Mouse (Mus musculus): ENCODE measurements around the gene Hras.

Gene Hras

DNA sequence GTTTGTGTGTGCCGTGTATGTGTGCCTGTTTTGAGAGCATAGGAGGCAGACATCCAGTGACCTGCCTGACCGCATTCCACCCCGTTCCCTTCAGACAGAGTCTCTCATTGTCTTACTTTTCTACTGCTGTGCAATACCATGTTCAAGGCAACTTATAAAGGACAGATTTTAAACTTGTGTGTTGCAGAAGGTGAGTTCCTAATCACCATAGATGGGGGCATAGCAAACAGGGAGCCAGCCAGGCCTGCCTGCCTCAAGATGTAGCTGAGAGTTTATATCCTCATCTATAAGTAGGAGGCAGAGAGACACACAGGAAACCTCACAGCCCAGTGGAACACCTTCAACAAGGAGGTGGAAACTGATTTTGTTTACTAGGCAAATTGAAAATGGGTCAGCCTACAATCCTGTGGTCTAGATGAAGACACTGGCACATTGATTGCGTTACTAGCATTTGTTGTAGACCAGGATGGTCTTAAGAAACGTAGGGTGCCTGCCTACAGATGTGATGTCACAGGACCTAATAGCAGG is 20.4 kb downstream of the Hras start:
- DNase-seq: no peak

DNA sequence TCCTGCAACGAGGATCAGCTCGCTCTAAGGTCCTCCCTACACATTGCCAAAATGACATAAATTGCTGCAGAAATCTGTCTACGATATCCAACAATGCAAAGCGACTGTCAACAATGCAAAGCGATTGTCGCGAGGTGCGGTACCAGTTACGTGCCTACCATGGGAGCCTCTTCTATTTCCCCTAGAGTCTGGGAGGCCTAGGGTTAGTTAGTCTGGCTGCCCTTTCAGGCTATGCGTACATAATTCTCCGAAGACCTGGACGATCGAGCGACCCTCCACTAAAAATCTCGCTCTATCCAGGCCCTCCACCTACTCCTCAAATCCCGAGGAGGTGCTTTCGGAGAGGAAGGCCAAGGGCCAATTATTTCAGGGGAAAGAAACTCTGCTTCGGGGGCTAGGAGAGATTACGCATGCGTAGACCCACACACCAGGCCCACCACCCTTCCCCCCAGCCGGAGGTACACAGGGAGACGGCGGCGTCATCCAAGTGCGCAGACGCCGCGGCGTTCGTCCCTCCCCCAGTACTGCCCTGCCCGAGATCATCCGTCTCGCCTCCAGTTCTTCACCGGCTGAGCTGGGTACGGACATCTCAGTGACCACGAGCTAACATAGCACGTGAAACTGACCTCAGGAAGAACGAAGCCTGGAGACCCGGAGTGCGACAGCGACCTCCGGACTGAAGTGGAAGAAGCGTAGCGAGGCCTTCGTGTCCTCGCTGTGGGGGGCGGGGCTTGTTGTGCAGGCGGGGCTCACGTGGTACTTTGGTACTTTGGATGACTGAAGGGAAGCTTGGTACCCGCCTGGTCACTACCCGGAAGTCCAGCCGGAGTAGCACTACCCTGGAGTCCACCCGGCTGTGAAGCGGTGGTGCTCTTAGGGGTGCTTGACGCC is 21.4 kb downstream of the Hras start, which contains the start of gene Rnh1:
Gene Rnh1, minus strand, starts transcription at position 742 of the 891 bp plus-strand sequence.
- peak; percentile 95 for DNase-seq

- no peak for DNase-seq
Observed at GRCm38 (mm10) chr7:141169866-141170265, 23.9 kb downstream of the Hras start.

GRCm38 (mm10) chr7:141169300-141169699 is 24.5 kb downstream of the Hras start:
- DNase-seq: no peak

- peak; percentile 83 for DNase-seq
Observed at GRCm38 (mm10) chr7:141168518-141168953, 25.3 kb downstream of the Hras start.

- DNase-seq: peak; percentile 47
Observed at GRCm38 (mm10) chr7:141167901-141168517, 25.8 kb downstream of the Hras start.

DNA sequence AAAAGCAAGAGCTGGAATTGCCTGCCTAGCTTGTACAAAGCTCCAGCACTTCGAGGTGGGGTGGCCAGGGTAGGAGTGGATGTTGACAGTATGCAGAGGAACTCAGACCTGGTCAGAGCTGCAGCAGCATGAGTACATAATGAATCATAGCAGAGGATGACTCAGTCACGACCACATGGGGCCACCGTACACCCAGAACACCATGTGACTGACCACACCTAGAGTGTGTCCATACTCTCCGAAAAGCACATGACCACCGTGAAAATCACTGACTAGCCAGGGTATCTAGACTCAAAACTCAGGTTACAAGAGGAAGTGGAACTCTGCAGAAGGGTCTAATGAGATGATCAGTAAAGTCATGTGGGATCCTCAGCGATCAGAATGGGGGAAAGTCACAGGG is 29.0 kb downstream of the Hras start:
- DNase-seq: no peak

GRCm38 (mm10) chr7:141164397-141164796 is 29.4 kb downstream of the Hras start:
- DNase-seq: no peak

- DNase-seq: no peak
Observed at GRCm38 (mm10) chr7:141155362-141155761, 38.4 kb downstream of the Hras start.

GRCm38 (mm10) chr7:141148639-141149038 is 45.2 kb downstream of the Hras start:
- DNase-seq: no peak

DNA sequence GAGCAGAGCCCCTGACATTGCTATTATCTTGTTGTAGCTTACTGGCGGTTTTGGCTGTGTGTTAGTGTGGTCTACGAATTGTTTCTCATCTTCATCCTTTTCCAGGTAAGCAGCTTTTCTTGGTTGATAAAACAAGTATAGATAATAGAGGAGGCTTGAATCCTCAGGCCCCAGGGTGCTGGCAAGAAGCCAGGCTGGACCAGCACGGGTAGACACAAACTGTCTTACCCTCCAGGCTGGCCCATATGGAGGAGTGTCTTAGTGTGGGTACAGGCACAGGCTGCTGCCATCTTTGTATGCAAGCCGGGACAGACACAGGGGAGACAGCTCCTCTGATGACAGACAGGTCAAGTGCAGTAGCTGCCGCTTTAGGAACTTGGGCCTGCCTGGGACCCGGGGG is 46.8 kb downstream of the Hras start:
- DNase-seq: no peak

DNA sequence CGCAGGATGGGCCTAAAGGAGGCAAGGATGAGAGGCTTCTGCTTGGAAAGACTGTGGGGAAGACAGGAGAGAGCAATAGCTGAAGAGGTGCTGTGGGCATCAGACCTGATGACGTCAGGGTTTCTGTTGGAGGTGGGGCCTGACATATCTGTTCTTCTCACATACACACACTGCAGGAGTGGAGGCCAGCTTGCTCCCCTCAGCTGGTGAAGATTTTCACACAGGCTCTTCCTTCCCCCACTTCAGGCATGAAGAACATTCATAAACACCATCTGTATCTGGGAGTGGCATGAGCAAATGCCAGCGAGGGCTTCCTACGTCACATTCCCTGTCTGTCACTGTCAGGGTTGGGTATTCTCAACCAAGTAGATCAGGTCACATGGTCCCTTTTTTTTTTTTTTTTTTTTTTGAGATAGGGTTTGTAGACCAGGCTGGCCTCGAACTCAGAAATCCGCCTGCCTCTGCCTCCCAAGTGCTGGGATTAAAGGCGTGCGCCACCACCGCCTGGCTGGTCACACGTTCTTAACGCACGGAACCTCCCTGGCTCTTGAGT is 47.7 kb downstream of the Hras start:
- no peak for DNase-seq

DNA sequence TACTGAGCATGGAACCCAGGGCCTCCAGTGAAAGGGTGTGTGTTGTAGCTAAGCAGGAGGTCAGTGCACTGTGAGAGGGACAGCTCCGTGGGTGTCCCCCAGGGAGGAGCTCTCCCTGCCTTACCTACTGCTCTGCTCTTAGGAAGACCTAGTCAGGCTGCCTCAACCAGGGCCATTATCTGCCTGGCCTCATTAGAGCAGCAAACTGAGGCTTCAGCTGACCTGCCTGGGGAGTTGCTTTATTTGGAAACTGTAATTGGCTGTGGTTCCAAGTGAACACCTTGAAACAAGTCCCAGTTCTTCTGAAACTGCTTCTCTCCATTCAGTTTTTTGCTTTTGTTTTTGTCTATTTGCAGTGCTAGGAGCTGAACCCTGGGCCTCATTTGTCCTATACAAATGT is 48.4 kb downstream of the Hras start:
- no peak for DNase-seq

- DNase-seq: no peak
Observed at GRCm38 (mm10) chr7:141144650-141145049, 49.2 kb downstream of the Hras start.

DNA sequence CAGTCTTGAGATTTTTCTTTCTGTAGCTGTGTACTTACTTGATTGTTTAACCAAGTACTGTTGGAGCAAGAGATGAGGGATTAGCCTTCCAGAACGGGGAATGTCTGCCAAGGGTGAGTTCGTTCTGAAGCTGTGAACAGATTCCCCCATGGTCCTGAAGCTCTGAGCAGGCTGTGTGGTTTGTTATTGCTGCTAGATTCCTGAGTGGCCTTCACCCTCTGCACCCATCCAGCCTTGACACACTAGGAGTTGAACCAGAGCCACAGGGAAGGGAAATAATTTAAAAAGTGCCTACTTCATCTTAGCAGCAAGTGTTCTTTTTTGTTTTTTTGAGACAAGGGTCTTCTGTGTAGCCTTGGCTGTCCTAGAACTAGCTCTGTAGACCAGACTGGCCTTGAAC is 49.9 kb downstream of the Hras start:
- DNase-seq: no peak

DNA sequence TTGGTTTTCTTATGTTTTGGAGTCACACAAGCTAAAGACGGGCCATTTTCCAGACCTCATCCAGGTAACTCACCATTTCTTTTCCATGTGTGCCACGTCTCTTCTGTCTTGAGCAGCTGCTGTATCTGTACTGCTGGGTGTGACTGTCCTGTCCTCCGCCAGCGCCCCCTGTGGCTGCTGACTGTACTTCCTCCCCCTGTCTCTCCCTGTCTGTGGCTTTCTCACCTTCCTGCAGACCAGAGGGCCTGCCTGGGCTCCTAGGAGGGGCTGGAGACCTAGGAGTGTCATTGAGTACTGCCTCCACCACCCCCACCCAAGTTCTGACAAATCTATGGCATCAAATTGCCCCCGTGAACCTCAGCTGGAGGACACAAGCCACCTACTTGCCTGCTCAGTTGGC is 50.7 kb downstream of the Hras start:
- DNase-seq: peak; percentile 32

GRCm38 (mm10) chr7:141141326-141141725 is 52.5 kb downstream of the Hras start:
- no peak for DNase-seq
